Mouse (Mus musculus): ENCODE data around the gene Susd3. TPM values are rescaled to one million over a fixed set of nuclear protein-coding genes. Genes with fewer than 3 reads are reported as not detected.

Susd3 gene
- total RNA-seq, 2 experiments from 2014 or later, result 0.43 to 0.68 TPM

GRCm38 (mm10) chr13:49246011-49246410 is 2.5 kb downstream of the Susd3 start:
- peak; percentile 20 for DNase-seq

- no peak for DNase-seq
These were observed 3.3 kb downstream of the Susd3 start for GRCm38 (mm10) chr13:49245251-49245650.

DNA sequence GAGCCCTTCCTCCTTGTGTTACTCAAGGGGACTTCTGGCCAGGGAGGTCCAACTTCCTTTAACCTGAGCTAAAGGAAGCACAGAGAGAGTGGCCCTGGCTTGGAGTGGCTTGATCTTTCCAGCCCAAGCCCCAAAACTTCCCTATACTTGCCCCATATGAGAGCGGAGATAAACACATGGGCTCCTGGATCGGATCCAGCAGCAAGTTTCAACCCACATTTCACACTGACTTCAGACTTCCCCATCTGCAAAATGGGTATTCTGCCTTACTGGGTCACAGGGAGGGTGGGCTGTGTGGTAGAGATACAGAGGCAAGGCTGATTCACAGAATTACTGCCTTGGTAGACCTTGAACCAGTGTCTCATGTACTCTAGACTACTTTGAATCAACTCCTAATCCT is 5.0 kb downstream of the Susd3 start:
- no peak for DNase-seq

- DNase-seq, result no peak
These were observed 6.0 kb downstream of the Susd3 start for GRCm38 (mm10) chr13:49242321-49243065.

DNA sequence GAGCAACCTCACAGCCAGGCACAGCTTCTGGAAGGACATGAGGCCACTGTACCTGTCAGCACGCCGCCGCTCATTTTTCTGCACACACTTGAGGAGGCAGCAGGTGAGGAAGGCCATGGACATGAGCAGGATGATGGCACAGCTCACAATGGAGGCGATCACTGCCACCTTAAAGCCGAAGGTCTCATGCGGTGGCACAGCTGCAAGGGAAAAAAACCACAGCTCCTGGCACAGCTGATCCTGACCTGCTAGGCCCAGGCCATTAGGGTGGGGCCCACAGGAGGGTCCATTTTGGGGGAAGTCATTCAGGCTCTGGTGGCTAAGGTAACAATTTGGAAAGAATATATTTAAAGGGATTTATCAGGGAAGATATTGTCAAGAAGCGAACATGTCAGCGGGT is 9.8 kb downstream of the Susd3 start:
- no peak for DNase-seq

DNA sequence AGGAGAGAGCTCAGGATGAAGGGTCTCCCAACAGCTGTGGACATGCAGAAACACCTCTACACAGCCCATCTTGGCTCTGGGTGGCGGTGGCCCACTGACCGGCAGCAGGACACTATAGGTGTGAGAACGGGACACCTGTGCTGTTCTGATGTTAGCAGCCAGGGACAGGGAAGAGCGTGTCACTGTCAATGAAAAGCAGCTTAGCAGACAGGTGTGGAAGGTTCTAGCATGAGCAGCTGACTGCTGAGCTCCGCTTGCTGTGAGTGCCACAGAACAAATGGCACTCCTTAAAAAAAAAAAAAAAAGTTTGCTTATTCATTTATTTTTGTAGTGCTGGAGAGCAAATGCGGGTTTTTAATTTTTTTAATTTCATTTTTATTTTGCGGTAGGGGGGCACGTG is 10.9 kb downstream of the Susd3 start:
- no peak for DNase-seq

- no peak for DNase-seq
These were observed 13.8 kb downstream of the Susd3 start for GRCm38 (mm10) chr13:49234711-49235110.

- DNase-seq, result no peak
These were observed 14.5 kb downstream of the Susd3 start for GRCm38 (mm10) chr13:49233792-49234572.

DNA sequence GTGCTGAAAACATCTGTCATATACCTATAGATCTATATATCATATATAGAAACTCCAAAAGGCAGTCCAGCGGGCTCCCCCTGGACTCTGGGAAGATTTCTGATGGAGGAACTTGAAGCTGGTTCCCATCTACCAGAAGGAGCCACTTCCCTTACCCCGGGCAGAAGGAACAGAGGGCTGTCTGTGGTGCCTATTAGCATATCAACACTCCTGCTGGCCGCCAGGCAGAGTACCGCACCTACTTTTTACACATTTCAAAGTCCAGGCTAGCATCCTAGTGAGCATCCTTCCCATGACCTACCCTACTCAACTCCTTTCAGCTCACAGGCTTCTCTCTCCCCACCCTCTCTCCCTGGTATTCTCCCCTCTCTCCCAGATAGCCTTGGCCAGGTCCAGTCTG is 22.9 kb downstream of the Susd3 start:
- no peak for DNase-seq

- no peak for DNase-seq
These were observed 23.3 kb downstream of the Susd3 start for GRCm38 (mm10) chr13:49225159-49225558.

GRCm38 (mm10) chr13:49224729-49225128 is 23.8 kb downstream of the Susd3 start:
- no peak for DNase-seq

DNA sequence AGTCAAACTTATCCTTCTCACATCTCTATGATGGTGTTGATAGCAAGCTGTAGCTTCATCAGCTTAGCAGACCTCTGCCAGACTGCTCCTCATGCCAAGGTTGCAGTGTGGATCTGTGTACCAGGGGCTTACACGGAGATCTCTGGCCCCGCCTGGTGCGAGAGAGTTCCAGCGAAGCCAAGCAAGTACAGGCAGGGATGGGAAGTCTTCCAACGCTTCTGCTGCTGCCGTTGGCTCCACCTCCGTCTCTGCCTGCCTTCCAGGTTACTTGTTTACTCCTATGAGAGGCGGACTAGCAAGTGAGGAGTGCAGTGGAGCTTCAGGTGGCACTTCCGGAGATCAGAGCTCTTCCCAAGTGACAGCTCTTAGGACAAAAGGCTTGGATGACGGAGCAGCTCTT is 24.2 kb downstream of the Susd3 start:
- DNase-seq, result no peak

GRCm38 (mm10) chr13:49220912-49221311 is 27.6 kb downstream of the Susd3 start:
- no peak for DNase-seq

DNA sequence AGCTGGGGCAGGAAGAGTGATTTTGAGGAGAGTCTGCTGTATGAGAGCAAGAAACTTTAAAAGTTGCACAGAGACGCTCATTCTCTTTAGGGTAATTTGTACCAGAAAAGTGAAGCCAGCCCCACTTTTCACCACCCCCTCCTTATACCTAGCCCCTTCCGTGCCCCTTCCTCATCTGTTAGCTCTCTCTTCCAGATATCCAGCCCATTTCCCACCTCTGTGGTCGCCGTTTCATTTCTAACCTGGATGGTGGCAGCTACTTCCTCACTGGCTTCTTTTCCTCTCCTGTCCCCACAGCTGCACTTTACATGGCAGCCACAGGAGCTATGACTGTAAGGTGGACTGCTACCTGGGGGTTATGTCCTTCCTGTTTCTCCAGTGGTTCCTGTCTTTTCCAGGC is 29.1 kb downstream of the Susd3 start:
- DNase-seq, result no peak

DNA sequence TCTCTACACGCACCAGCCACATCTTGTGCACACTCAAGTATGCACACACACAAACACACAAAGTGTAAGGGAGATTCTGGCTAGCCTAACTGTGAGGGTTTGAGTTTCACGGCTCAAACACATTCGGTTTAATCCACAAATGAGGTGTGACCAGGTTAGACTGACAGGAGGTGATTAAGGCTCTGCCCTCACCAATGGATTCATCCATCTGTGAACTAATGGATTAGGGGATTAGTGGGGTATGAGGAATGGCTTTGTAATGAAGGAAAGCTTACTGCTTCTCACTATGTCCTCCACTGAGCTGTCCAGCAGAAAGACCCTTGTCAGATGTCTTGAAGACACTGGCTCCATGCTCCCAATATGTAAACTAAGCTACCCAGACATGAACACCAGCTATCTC is 29.9 kb downstream of the Susd3 start:
- no peak for DNase-seq

DNA sequence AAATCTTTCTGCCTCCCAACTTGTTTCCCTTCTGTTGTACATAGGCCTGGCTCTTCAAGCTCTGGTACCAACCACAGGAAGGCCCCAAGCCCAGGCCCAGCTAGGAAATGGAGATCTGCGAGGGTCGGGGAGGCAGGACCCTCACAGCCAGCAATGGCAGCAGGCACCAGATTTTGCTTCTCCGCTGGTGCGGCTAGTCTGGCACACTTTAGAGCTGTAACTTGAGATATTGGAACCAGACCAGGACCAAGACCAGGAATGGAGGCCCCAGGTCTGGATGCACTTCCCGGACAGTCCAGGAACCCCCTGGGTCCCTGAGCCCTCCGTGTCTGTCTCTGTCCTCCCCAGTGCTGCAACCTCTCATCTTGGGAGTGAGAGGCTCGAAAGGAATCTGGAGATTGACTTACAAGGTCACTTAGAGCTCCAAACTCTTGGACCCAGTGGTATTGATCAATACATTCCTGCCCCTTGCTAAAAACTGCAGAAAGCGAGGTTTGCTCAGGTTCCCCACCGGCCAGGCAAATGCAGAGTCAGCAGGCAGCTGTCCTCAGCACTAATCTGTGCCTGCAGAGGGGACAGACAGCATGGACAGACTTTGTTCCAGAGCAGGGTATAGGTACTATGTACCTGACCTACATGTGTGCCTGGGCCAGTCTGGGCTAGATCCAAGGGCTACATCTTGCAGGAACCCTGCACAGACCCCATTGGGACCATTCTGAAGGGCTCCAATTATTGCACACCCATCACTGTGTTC is 31.5 kb downstream of the Susd3 start:
- DNase-seq, result no peak

- DNase-seq, result no peak
These were observed 32.3 kb downstream of the Susd3 start for GRCm38 (mm10) chr13:49216220-49216552.

- DNase-seq, result peak; percentile 98
These were observed 32.8 kb downstream of the Susd3 start, which contains the start of gene Card19 for GRCm38 (mm10) chr13:49215504-49216219. Gene Card19 (minus strand): TSS chr13:49216037.

GRCm38 (mm10) chr13:49215128-49215503 is 33.4 kb downstream of the Susd3 start:
- DNase-seq, result no peak

- DNase-seq, result no peak
These were observed 34.1 kb downstream of the Susd3 start for GRCm38 (mm10) chr13:49214454-49214853.

DNA sequence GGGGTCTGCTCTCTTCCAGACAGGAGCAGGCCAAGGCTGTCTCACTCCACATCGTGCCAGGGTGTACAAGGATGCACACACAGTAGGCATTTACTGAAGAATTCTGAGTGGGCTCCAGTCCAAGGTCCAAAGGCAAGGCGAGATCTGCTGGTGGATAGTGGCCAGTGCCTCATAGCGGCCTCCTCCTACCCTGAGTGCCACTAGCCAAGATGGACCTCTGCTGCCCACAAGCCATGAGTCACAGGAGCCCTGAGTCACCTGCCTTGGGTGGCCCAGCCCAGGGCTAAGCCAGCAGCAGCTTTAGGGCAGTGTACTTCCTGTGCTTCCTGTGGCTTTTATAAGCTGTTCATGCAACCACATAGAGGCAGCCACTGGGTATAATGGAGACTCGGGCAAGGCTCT is 35.0 kb downstream of the Susd3 start:
- DNase-seq, result peak; percentile 43

DNA sequence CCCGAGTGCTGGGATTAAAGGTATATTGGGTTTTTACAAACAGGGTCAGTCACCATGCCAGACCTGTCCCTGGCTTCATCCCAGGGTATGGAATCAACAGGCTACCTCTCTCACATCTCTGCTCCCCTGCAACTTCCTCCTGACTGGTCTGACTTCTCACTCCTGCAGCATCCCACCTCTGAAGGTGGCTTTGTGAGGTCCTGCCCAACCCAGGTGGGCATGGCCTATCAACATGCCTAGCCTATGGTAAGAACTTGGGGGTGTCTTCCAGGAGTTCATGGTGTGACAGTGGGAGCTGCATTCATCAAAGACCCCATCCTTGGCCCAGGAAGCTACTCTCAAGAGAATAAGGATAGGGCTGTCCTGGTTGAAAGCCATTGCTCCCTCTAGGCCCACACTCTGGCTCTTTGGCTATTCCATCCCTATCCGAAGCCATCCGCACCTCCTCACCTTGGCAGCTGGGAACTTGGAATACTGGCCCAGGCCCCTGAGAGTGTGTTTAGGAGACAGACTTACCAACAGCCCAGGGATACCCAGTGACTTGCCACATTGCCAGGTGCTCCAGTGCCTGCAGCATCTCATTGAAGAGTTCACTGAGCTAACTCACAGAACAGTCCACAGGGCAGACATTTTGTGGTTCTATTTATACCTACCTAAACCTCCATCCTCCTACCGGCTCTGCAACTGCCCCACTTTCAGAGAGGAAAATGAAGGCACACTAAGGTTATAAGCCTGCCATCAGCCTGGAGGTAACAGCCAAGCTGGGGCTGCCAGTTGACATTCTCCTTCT is 35.6 kb downstream of the Susd3 start:
- DNase-seq, result no peak
